Mouse (Mus musculus): ENCODE data around the gene Magee1.
"Not testable (repeated sequence)": the region's sequence is repeated elsewhere in the genome, so short reads cannot be mapped to it uniquely, and the experiment has no call there.

DNA sequence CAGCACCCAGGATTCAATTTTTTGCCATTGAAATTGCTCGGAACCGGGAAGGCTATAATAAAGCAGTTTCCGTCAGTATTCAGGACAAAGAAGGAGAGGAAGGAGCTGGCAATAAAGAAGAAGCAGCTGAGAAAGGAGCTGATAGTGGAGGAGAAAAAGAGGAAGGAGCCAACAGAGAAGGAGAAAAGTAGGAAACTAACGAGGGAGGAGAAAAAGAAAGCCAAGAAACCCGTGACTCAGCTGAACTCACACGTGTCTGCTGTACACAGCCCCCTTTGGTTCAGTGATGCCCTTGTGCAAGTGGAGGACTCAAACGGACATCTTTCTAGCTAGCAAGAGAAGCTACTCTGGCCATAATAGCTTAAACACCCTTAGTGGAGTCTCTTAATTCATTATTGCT lies 37.2 kb upstream of the Magee1 start:
- not testable (repeated sequence) for TF ChIP-seq POLR2A (IDR thresholded peaks at IDR 0.05; ENCODE audit: borderline replicate concordance, insufficient read depth, low read length); CTCF (IDR thresholded peaks at IDR 0.05; ENCODE audit: borderline replicate concordance, insufficient read depth, low read depth, low read length)

Data from cerebellum, adult 2 months (tissue).